Mouse (Mus musculus): ENCODE results near the gene 4930404H24Rik. TPM values are rescaled to one million over a fixed set of nuclear protein-coding genes. Genes with fewer than 3 reads are reported as not detected.
A peak's percentile ranks its signal among the peaks of the same experiment; 100 is the strongest.

Gene 4930404H24Rik
- not detected for total RNA-seq (2021)
- long read RNA-seq, experiment 1: 0 reads
- long read RNA-seq, experiment 2: 0 reads

DNA sequence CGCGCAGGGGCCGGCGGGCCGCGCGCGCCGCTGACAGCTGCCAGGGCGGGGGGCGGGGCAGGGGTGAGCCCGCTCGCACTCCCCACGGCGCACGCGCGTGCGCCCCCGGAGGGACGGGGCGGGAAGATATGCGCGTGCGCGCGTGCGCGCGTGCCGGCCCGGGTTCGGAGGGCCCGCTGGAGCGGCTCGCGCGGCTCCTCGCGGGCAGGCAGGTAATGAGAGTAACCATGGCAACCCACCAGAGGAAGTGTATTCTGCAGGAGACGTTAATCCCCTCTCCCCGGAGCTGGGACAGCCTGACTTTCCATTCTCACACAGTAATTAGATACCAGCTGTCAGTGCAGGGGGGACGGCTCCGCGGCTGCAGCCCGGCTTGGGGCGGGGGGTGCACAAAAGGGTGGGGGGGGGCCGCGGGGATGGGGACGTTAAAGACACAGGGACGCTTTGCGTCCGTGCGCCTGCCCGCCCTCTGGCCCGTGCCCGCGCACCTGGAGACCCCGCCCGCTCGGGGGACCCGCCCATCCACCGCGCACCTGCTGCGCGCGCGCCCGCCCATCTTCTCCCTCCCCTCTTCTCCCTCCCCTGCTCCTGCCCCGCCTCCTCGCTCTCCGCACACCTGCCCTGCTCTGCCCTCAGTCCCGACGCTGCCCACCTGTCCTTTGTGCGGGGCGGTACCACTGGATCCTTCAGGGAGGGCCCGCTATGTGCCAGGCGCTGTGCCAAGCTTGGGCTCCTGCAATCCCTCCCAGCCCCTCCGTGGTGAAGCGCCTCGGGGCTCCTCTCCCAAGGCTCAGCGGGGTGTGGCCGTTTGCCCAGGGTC lies at the start of gene 4930404H24Rik:
4930404H24Rik (plus strand) TSS at position 218 of the 820 bp plus-strand sequence.
- peak in 1 of 2 experiments; percentile 40 for DNase-seq (ENCODE audit: low spot score in 2 of 2)

DNA sequence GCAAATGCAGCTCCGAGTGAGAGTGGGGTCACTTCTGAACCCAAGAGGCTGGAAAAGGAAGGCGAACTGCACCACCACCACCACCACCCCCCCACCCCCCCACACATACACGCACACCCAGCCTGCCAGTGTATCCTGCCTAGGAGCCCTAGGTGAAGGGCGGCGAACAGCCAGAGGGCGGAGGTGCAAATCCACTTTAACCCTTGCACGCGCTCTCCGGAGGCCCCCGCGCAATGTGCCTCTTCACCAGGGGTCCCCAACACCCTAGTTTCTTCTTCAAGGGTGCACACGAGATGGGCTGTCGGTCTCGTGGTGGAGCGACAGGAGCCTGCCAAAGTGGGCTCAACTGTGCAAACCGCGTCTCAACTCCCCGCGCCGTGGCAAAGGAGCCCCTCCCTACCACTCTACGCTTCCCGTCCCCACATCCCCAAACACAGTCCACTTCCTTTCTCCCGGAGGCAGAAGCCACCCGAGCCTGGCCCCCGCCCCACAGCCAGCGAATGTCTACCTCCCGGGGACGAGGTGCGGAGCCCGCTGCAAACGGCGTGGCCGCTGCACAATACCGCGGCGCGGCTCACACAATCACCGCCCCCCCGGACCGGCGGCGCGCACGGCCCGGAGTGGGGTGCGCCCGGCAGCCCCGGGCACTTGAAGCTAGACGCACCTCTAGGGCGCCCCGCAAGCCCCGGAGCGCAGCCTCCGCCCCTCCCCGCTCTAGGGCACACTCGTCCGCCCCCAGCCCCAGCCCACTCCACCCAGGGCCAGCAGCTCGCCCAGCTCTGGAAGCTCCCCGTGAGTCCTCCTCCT lies 49.0 kb upstream of the 4930404H24Rik start:
- DNase-seq (ENCODE audit: low spot score in 2 of 2): no peak

DNA sequence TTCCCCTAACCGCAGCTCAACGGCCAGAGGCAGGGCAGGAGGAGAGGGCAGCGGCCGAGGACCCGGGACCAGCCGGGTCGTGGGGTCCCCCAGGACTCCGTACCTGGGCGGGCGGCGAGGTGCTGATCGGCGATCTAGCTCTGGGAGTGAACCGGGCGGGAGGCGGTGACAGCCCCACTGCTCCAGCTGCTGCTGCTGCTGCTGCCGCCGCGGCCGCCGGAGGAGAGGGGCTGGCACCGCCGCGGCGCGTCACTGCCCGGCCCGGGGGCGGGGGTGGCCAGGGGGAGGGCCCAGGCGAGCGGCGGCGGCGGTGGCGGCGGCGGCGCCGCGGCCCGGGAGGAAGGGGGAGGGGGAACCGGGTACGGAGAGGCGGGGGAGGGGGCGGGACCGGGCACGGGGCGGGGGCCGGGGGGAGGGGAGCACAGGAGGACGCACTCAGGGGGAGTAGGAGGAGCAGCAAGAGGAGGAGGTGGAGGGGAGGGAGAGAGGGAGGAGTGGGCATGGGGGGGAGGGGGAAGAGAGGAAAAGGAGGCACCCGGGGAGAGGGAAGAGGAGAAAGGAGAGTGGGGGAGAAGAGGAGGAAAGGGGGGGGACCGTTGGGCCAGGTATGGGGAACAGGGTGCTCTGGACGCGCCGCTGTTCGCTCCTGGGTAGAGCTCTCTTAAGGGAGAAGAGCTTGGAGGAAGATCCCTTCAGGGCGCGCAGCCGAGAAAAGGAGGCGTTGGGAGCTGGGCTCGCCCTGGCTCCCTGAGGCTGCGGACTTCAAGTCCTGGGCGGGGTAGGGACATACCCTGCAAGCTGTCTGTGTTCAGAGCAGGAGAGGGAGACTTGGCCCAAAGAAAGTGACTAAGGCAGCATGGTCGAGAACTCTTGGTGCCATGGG lies 48.1 kb upstream of the 4930404H24Rik start:
- peak; percentile 45 to 50 for DNase-seq (ENCODE audit: low spot score in 2 of 2)

DNA sequence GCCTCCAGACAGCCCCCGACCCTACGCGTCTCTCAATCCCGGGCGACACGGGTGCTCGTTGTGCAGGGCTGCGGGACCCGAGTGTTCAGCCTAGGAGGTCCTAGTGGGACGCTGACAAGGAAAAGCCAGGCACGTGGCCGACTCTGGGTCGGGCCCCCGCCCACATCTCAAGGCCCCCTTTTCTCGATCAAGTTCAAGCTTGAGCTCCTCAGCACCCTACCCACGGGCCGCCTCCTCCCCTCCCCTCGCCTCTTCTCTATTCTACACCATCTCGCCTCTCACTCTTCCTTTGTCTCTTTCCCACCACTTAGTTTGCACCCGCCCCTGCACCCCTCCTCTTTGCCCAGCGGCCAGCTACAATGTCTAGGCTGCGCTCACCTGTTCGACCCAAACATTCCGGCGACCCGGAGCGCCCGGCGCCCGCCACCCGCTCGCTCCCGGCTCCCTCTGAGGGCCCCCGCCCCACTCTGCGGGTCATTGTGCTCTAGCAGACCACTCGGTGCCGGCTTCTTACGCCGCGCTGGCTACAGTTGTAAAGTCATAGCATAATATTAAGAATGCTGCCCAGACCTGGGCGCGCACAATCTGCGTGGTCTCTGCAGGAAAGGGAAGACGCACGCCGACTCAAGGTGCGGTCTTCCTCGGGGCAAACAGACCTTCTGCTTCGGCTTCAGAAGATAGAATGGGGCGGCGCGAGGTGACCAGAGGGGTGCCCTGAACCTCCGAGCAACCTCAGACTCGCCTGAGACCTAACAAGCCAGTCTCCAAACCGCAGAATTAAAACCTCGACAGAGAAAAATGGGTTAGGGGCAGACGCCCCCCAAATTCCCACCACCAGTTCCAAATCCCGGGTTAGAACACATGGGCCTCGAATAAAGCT lies 47.2 kb upstream of the 4930404H24Rik start:
- DNase-seq (ENCODE audit: low spot score in 2 of 2): no peak

DNA sequence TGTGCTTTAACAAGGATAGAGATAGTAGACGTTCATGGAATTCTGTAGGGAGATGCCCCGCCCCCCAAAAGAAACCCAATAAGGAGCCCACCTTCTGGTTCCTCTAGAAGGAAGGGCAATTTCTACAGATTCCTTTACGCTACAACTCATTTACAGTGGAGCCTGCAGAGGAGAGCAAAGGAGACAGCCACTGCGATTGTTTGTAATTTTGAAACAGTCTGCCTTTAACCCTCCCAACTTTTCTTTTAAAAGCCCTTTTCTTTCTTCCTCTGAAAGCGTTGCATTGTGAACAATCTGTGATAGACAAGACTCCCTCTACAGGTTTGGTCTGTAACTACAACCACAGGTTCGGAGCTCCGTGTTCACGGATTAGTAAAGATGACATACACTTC lies 46.6 kb upstream of the 4930404H24Rik start:
- no peak for DNase-seq (ENCODE audit: low spot score in 2 of 2)

DNA sequence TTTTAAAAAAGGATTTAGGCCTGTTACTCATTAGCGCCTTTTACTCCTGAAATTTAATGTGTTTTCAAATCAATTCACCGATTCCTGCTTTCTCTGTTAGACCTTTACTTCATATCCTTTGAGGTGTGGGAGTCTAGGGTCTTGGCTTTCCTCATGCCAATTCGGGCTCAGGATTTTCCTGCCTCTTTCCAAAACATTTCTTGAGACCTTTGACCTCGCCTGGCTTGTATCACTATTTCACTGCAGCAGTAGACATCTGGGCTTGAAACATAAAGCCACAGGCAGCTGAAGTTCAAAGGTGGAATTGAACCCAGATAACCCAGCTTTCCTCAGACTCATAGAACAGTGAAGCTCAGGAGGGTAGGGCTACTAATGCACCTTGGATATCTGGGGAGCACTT lies 46.1 kb upstream of the 4930404H24Rik start:
- no peak for DNase-seq (ENCODE audit: low spot score in 2 of 2)

DNA sequence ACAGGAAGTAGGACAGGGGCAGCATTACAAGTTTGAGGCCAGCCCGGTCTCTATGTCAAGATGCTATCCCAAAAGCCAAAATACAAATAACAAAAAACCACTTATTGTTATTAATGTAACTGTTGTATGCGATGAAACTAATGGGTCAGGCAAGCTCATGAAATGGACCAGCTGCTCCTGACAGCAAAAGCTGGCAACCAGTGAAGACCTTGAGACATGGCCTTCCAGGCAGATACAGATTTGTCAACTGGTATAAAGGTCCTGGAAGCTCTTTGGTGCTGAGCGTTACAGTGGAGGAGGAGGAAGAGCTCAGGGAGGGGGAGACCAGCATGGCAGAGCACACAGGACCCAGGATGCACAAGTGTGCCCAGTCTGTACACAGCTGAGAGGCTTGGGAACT lies 44.9 kb upstream of the 4930404H24Rik start:
- no peak for DNase-seq (ENCODE audit: low spot score in 2 of 2)

DNA sequence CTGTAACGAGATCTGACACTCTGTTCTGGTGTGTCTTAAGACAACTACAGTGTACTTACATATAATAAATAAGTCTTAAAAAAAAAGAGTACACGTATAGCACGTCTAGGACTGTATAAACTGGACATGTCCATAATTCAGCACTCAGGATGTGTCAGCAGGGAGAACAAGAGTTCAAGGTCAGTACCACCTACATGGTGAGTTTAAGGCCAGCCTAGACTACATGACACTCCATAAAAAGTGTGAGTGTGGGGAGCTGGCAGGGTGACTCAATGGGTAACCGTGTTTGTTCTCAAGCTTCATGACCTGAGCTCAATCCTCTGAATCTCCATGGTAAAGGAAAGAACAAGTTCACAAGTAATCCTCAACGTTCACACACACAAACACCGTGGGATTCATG lies 44.1 kb upstream of the 4930404H24Rik start:
- DNase-seq (ENCODE audit: low spot score in 2 of 2): no peak

DNA sequence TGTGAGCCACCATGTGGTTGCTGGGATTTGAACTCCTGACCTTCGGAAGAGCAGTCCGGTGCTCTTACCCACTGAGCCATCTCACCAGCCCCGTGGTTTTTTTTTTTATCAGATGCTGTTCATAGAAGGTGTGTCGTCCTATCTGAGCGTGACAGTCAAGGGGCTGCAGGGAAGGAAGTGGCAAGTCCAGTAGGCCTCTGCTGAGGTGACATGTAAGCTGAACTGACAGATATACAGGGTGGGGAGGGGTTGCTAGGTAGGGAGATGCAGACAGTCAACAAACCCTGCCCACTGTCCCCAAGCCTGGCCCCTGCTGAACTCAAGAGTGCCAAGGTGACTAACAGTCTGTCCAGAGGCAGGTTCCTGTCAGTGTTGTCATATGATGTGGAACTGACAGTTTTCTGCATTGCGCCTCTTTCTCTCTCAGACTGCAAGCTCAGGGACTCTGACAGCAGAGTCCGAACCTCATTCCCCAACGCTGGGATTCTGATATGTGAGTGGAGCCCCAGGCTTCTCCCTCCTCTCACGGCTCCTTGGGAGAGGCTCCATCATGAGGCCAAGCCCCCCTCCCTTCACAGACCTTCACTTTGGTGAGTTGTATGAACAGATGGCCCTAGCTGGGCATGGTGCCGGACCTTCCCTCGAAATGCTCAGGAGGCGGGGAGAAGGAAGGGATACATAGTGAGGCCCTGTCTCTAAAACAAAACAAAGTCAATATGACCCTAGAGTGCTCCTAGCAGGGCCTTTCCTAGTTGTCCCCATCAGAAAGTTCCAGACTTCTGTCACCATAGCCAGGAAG lies 38.4 kb upstream of the 4930404H24Rik start:
- DNase-seq (ENCODE audit: low spot score in 2 of 2): no peak

DNA sequence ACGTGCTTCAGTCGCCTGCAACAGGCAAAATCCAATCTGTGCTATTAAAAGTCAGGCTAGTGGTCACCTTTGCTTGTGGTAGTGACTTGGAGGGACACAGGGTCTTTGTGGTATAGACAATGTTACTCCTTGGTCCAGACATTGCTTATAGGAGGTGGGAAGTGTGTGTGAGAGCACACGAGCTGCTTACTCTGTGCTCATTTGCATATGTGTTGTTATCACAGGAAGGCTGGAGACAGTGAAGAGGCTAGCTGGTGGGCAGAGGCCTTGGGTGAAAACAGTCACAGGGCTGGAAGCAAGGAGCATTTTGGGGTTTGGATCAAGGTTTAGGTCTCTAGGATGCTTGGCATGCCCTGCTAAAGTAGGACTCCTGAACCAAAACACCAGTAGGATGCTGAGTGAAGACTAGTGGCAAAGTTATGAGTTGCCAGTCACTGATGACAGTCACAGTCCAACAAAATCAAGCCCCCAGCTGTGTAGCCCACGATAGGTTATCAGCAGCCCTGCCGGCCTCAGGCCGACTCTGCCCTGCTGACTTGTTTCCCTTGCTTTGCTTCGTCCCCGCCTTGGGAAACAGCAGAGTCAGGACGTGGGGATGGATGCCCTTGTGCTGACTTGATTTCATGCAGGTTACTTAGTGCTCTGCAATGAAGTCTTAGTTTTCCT lies 37.6 kb upstream of the 4930404H24Rik start:
- no peak for DNase-seq (ENCODE audit: low spot score in 2 of 2)

DNA sequence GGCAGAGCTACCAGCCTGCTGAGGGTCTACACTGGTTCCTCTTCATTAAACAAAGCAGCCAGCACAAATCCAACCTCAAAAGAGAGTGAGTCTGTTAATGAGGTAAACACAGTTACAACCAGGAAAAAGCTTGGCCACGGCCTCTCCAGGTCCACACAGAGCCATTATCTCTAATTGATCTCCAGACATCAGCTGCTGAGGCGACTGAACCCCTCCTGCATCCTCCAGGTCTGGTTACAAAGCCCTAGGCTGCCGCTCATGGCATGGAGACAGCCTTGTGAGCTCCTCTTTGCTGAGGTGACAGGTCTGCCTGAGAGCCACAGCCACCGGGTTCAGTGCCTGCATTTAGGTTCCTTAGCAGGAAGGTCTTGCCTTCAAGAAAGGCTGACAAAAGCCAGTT lies 35.1 kb upstream of the 4930404H24Rik start:
- DNase-seq (ENCODE audit: low spot score in 2 of 2): no peak

DNA sequence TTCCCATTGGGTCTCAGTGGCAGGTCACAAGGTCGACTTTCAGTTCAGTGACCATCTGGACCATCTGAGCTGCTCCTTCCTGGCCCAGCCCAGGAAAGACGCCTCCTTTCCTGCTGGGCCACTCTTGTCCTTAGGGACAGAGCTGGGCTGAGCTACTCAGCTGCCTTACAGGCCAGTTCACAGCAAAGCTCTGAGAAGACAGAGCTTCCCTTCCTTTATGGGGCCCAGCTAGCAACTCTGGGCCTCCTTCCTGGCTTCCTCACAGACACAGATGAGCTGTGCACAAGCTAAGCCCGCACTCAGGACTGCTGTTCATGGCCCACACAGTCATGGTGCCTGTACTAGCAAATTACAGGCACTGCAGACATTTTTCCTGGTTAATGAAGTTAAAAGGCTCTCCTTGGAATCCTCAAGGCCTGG lies 34.6 kb upstream of the 4930404H24Rik start:
- no peak for DNase-seq (ENCODE audit: low spot score in 2 of 2)

DNA sequence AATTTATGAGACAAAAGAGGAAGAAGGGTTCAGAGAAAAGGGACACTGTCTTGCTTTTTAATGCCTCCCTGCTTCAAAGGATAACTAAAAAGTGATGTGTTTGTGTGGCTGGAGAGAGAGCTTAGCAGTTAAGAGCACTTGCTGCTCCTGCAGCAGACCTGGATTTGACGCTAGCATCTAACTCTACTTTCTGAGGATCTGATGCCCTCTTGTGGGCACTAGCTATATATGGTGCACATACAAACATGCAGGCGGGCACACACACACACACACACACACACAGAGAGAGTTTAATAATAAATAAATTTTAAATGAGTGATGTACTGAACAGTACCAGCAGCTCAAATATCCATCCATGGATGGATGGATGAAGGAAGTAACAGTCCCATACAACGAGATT lies 29.3 kb upstream of the 4930404H24Rik start:
- DNase-seq (ENCODE audit: low spot score in 2 of 2): no peak

DNA sequence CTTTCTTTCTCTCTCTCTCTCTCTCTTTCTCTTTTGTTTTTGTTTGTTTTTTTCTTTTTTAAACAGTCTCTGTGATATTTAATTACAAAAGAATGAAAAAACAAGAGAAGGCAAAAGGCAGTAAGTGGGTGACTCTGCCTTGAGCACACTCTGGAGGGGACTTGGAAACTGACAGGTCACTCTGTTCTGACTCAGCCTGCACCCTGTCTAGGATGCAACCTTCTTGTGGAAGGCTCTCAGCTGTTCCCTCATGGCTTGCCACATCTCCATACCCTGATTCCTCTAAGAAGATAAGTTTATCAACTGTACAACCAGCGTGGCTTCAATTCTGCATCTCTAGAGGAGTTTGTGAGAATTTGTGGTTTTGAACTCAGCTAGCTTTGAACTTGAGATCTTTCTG lies 25.2 kb upstream of the 4930404H24Rik start:
- DNase-seq (ENCODE audit: low spot score in 2 of 2): no peak

DNA sequence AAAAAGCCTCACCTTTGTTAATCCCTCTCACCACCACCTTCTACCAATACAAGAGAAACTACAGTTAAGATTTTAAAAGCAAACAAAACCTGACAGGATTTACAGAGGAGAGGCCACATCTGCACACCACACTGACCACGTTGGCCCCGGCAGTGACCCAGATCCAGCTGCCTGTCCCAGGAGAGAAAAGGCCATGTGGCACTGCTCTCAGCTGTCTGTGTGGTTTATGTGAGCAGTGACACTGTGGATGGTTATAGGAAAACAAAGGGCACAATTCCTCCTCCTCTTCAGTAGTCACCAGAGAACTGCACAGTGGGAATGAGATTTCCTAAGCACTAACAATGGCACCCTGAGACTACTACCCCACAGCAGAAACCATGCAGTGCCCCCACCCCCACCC lies 23.3 kb upstream of the 4930404H24Rik start:
- DNase-seq (ENCODE audit: low spot score in 2 of 2): no peak

DNA sequence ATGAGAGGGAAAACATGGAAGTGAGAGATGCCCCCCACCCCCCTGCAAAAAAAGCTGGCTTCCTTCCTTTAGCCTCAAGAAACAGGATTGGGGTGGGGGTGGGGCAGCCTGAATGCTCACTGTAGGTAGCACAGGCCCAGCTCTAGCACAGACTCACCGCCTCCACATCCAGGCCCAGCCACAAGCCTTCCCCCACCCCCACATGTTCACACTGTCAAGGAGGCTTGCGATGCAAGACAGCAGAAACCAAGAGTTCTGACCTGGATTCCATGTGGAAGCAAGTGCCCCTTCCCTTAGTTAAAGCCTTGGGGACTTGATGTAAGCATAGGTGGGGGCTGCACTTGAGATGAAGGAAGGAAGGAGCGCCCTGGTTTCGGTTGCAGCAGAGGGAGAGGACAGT lies 22.8 kb upstream of the 4930404H24Rik start:
- no peak for DNase-seq (ENCODE audit: low spot score in 2 of 2)

DNA sequence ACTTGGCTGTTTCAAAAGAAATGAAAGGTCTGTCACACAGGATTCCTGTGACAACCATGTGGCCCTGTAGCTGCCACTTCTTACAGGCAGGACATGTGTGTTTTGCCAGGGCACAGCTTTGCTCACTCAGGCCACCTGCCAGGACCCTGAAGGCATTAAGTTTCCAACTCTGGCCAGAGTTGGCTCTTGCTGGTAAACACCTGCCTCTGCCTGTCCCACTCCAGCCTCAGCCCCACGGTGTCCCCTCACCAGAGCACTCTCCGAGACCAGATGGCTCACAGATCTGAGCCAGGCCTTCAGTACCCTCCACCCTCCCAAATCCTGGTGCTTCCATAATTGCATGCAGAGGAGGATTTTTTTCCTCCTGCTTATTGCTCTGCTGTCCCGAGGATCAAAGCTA lies 21.6 kb upstream of the 4930404H24Rik start:
- no peak for DNase-seq (ENCODE audit: low spot score in 2 of 2)

DNA sequence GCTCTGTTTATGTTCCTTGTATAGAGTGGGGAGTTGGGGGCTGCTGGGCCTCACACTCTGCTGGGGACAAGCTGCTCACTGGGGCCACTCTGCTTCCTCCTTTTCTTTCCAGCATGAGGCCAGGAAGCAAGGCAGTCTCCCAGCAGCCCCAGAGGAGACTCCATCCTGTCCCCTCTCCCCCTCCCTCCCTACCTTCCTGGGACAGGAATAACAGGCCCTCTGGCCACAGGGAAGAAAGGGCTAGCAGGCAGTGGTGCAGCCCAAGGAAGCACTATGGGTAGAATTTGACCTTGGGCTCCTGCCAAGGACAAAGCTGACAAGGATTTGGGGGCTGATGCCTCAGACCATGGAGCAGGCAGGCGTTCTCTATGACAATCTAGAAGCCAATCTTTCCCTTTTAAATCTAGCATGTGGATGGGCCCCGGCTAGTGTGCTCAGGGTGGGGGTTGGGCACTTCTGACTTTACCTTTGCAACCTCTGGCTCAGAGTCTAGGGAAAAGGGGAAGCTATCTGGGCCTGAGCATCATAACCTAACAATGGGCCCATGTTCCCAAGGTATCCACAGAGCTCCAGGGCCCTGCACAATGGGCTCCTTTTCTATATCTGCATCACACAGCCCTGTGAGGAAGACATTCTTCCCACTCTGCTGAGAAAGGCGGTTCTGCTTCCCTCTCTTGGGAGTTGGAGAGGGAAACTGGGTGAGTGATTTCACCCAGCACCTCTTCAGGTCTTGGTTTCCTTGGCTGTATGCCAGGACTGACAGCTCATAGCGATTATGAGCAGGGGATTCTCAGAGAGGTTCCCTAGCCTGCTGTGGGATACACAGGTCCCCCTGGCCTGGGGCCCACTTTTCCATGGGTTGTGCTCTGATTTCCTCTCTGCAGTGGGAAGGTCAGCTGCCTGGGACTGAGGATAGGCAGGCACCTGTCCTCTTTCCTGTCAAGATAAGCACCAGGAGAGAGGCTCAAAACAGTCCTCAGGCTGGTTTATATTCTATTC lies 17.2 kb upstream of the 4930404H24Rik start:
- DNase-seq (ENCODE audit: low spot score in 2 of 2): no peak

All from adrenal gland, postnatal 4 days (tissue).